Comparison of ENCODE assay signal across 33 mouse cellular contexts in genomic region chr11:49597149-49597548, GRCm38 (mm10). TPM values are rescaled to one million over a fixed set of nuclear protein-coding genes. Genes with fewer than 3 reads are reported as not detected.
A peak's percentile ranks its signal among the peaks of the same experiment; 100 is the strongest.
DNase-seq lines count a peak whose midpoint lies in the region; ATAC-seq and TF ChIP-seq lines count a peak whose summit lies in the region.
"Not testable (repeated sequence)": the region's sequence is repeated elsewhere in the genome, so short reads cannot be mapped to it uniquely, and the experiment has no call there.
"Had no signal": no experiment of that assay in that cellular context is flagged by ENCODE, and none has a peak within 500 bp of the region (broad histone marks: within the 10 kb centered on the region; RNA-seq: fewer than 3 reads in every experiment).

No protein-coding gene starts in this region.

- H3K36me3 ChIP-seq in CH12.LX (replicated peaks in 1 of 2; ENCODE audit: control insufficient read depth in 1 of 2, insufficient read depth in 1 of 2, low read length in 1 of 2) = peaks cover 0 to 17% of the 10 kb centered on the region in 2 experiments
- not testable (repeated sequence) for H3K36me3 ChIP-seq in heart, postnatal 0 days (replicated peaks; ENCODE audit: control insufficient read depth, insufficient read depth, low read length); intestine, postnatal 0 days (ENCODE audit: control insufficient read depth, insufficient read depth); lung, postnatal 0 days (ENCODE audit: insufficient read depth, low read length); stomach, postnatal 0 days (ENCODE audit: control insufficient read depth, insufficient read depth, low read length)

- peak overlapping the region; percentile 55 for H3K4me2 ChIP-seq in CH12.LX (ENCODE audit: insufficient read depth, low read depth, poor library complexity, severe bottlenecking)
- H3K4me2 ChIP-seq in heart, postnatal 0 days (ENCODE audit: low read depth, low read length); intestine, postnatal 0 days (replicated peaks; ENCODE audit: low read depth); lung, postnatal 0 days (replicated peaks; ENCODE audit: low read depth, low read length); stomach, postnatal 0 days (replicated peaks; ENCODE audit: low read depth): not testable (repeated sequence)

- peak overlapping the region; percentile 32 to 74 (median 61) for H3K4me3 ChIP-seq in CH12.LX (replicated peaks in 1 of 3; ENCODE audit: low read depth in 2 of 3, low read length in 2 of 3, poor library complexity in 1 of 3)
- H3K4me3 ChIP-seq in heart, postnatal 0 days (ENCODE audit: low read depth, low read length); intestine, postnatal 0 days (ENCODE audit: low read depth, low read length); left cerebral cortex, adult 2 months; lung, postnatal 0 days (ENCODE audit: low read depth, low read length); stomach, postnatal 0 days (ENCODE audit: low read depth, low read length): not testable (repeated sequence)

- dilution Hi-C loops in CH12.LX (cut with MboI; ENCODE audit: extremely low pct_ligation_motif_present, extremely low pct_unique_long_range_greater_than_20kb, low sequenced_read_pairs) = not testable (repeated sequence)

- TF ChIP-seq CTCF in CH12.LX (conservative IDR thresholded peaks at IDR 0.05 in 1 of 2, IDR thresholded peaks at IDR 0.05 in 1 of 2; ENCODE audit: low read depth in 2 of 2, low read length in 2 of 2) = peak in 1 of 2 experiments; percentile 53; a peak in 2 of 4 replicates
- TF ChIP-seq CTCF in heart, postnatal 0 days (IDR thresholded peaks at IDR 0.05; ENCODE audit: low read depth) = peak; percentile 43
- TF ChIP-seq CTCF in intestine, postnatal 0 days (IDR thresholded peaks at IDR 0.05; ENCODE audit: low read depth) = peak; percentile 22; the same call in 1 of the 2 replicates
- TF ChIP-seq CTCF in left cerebral cortex, adult 2 months (IDR thresholded peaks at IDR 0.05) = peak; percentile 38
- peak; percentile 50 for TF ChIP-seq CTCF in lung, postnatal 0 days (IDR thresholded peaks at IDR 0.05)
- TF ChIP-seq CTCF in stomach, postnatal 0 days (IDR thresholded peaks at IDR 0.05; ENCODE audit: low read depth) = peak; percentile 45

- not testable (repeated sequence) for H3K9me3 ChIP-seq in CH12.LX (replicated peaks; ENCODE audit: low read length); heart, postnatal 0 days (replicated peaks; ENCODE audit: control insufficient read depth, low read length); intestine, postnatal 0 days (ENCODE audit: control insufficient read depth); lung, postnatal 0 days (ENCODE audit: low read length); stomach, postnatal 0 days (ENCODE audit: control insufficient read depth, low read length)

- WGBS in heart, postnatal 0 days = 57% methylated on average over 2 of the region's 2 CpGs
- 57% methylated on average over 2 of the region's 2 CpGs for WGBS in intestine, postnatal 0 days
- 49% methylated on average over 2 of the region's 2 CpGs for WGBS in lung, postnatal 0 days
- 46% methylated on average over 2 of the region's 2 CpGs for WGBS in stomach, postnatal 0 days

- peak; percentile 24 for TF ChIP-seq RAD21 in CH12.LX (IDR thresholded peaks at IDR 0.05; ENCODE audit: low read depth, low read length)

- peaks cover 37% of the 10 kb centered on the region for H3K79me2 ChIP-seq in CH12.LX (replicated peaks; ENCODE audit: control insufficient read depth, extremely low read depth, insufficient read depth, poor library complexity, severe bottlenecking)

- 0 out of 2 replicates have a peak, but pooled peaks have one; percentile 45 for ATAC-seq in common myeloid progenitor, adult 5-6 weeks (replicated peaks; ENCODE audit: low read depth, poor library complexity, severe bottlenecking)
- peak; percentile 77 for ATAC-seq in frontal cortex, adult (ENCODE audit: low TSS enrichment)
- ATAC-seq in heart, postnatal 0 days (ENCODE audit: insufficient read depth, low read depth); intestine, postnatal 0 days; lung, postnatal 0 days; stomach, postnatal 0 days (ENCODE audit: low FRiP score, low TSS enrichment): not testable (repeated sequence)

- H3K27ac ChIP-seq in CH12.LX (ENCODE audit: insufficient read depth, low read depth) = peak overlapping the region; percentile 41; the same call in 1 of the 2 replicates
- H3K27ac ChIP-seq in heart, postnatal 0 days (ENCODE audit: low read depth); intestine, postnatal 0 days (ENCODE audit: low read depth, low read length); left cerebral cortex, adult 2 months; lung, postnatal 0 days (ENCODE audit: low read length); stomach, postnatal 0 days (replicated peaks): not testable (repeated sequence)

- H3K9ac ChIP-seq in CH12.LX (ENCODE audit: insufficient read depth, low read depth) = peak overlapping the region; percentile 98
- H3K9ac ChIP-seq in heart, postnatal 0 days (replicated peaks; ENCODE audit: low read depth, low read length); intestine, postnatal 0 days (ENCODE audit: low read depth, low read length); lung, postnatal 0 days (replicated peaks; ENCODE audit: low read depth); stomach, postnatal 0 days (ENCODE audit: low read length): not testable (repeated sequence)

- not testable (repeated sequence) for H3K4me1 ChIP-seq in CH12.LX (ENCODE audit: control insufficient read depth in 1 of 2, insufficient read depth in 2 of 2); heart, postnatal 0 days (ENCODE audit: control insufficient read depth, insufficient read depth); intestine, postnatal 0 days (replicated peaks; ENCODE audit: control insufficient read depth, insufficient read depth, low read length); lung, postnatal 0 days (ENCODE audit: insufficient read depth, low read depth, low read length); stomach, postnatal 0 days (replicated peaks; ENCODE audit: control insufficient read depth, insufficient read depth)

- not testable (repeated sequence) for H3K27me3 ChIP-seq in CH12.LX (replicated peaks); heart, postnatal 0 days (ENCODE audit: control insufficient read depth, insufficient read depth, low read length); intestine, postnatal 0 days (replicated peaks; ENCODE audit: control insufficient read depth, insufficient read depth, low read length); lung, postnatal 0 days (replicated peaks; ENCODE audit: insufficient read depth, low read length); stomach, postnatal 0 days (ENCODE audit: control insufficient read depth, insufficient read depth, low read length)

- not testable (repeated sequence) for DNase-seq in CH12.LX (ENCODE audit: extremely low read depth); heart, postnatal 0 days (ENCODE audit: low spot score); left cerebral cortex, adult 2 months (ENCODE audit: extremely low spot score in 1 of 2, low spot score in 2 of 2); lung, postnatal 0 days (ENCODE audit: low spot score); stomach, postnatal 0 days (ENCODE audit: low spot score)

- peak; percentile 14; the same call in 1 of the 2 replicates for TF ChIP-seq POLR2A in CH12.LX (IDR thresholded peaks at IDR 0.05; ENCODE audit: low read depth, low read length)

- intact Hi-C loops in left cerebral cortex, adult 2 months (cut with DNase I) = not testable (repeated sequence)

- not testable (repeated sequence) for TF ChIP-seq EP300 in CH12.LX (IDR thresholded peaks at IDR 0.05; ENCODE audit: low read length); heart, postnatal 0 days (IDR thresholded peaks at IDR 0.05; ENCODE audit: low read depth); lung, postnatal 0 days (IDR thresholded peaks at IDR 0.05); stomach, postnatal 0 days (optimal IDR thresholded peaks at IDR 0.05)

- in situ Hi-C loops in CH12.LX (cut with MboI; ENCODE audit: low pct_ligation_motif_present, low pct_unique_long_range_greater_than_20kb, low sequenced_read_pairs) = not testable (repeated sequence)

RNA-seq across cellular contexts. Expression of gene Flt4, which starts 11.9 kb away (rescaled TPM):
- total RNA-seq in CH12.LX (2012; rRNA removed) (0.08 and 0.17 TPM in 2 replicates), CH12.LX (2014; rRNA removed) (not detected in 2 replicates)
- 0.06 and 0.08 TPM in 2 replicates for polyA plus RNA-seq in CH12.LX (2012; ENCODE audit: insufficient read length, low read depth)
- total RNA-seq in common myeloid progenitor, adult 5-6 weeks (2017) = 0.09 TPM in 1 of 2 replicates, not detected in the other
- 13.6 and 16.5 TPM in 2 replicates for total RNA-seq in heart, postnatal 0 days (2014; rRNA removed; ENCODE audit: low replicate concordance)
- polyA plus RNA-seq in heart, postnatal 0 days (2015; fragmentation: Nextera tagmentation; extraction: Ambion mirVana) = 3.2 and 3.3 TPM in 2 replicates
- polyA plus RNA-seq in intestine, postnatal 0 days (2015; fragmentation: Nextera tagmentation; extraction: Ambion mirVana) = 3.9 and 4.0 TPM in 2 replicates
- 1 to 10 TPM; 2.4 TPM for total RNA-seq in left cerebral cortex, adult 2 months (2021)
- polyA plus RNA-seq in lung, postnatal 0 days (2015; fragmentation: Nextera tagmentation; extraction: Ambion mirVana) = 9.7 and 9.8 TPM in 2 replicates
- 1.4 and 1.5 TPM in 2 replicates for polyA plus RNA-seq in stomach, postnatal 0 days (2015; fragmentation: Nextera tagmentation; extraction: Ambion mirVana)
- polyA plus RNA-seq: CD4-positive, CD25-positive, alpha-beta regulatory T cell, adult 4 months had no signal

RNA-seq across cellular contexts. Expression of gene Olfr1380, which starts 40.5 kb away (rescaled TPM):
- total RNA-seq in CH12.LX (2012; rRNA removed) = not detected in 2 replicates
- total RNA-seq in CH12.LX (2014; rRNA removed) = not detected in 2 replicates
- not detected in 2 replicates for polyA plus RNA-seq in CH12.LX (2012; ENCODE audit: insufficient read length, low read depth)
- not detected in 2 replicates for total RNA-seq in common myeloid progenitor, adult 5-6 weeks (2017)
- not detected in 2 replicates for total RNA-seq in heart, postnatal 0 days (2014; rRNA removed; ENCODE audit: low replicate concordance)
- polyA plus RNA-seq in heart, postnatal 0 days (2015; fragmentation: Nextera tagmentation; extraction: Ambion mirVana) = not detected in 2 replicates
- polyA plus RNA-seq in intestine, postnatal 0 days (2015; fragmentation: Nextera tagmentation; extraction: Ambion mirVana) = not detected in 2 replicates
- total RNA-seq in left cerebral cortex, adult 2 months (2021) = not detected
- not detected in 2 replicates for polyA plus RNA-seq in lung, postnatal 0 days (2015; fragmentation: Nextera tagmentation; extraction: Ambion mirVana)
- not detected in 2 replicates for polyA plus RNA-seq in stomach, postnatal 0 days (2015; fragmentation: Nextera tagmentation; extraction: Ambion mirVana)
- total RNA-seq: adrenal gland, adult 18-20 months; adrenal gland, postnatal 10 days; adrenal gland, postnatal 36 days; ES-E14; gastrocnemius, postnatal 10 days; gastrocnemius, postnatal 36 days; granulocyte monocyte progenitor cell, adult 5-6 weeks; heart, adult 8-10 months; heart, postnatal 10 days; heart, postnatal 36 days had no signal
- polyA plus RNA-seq: C2C12; CD4-positive, CD25-positive, alpha-beta regulatory T cell, adult 4 months; cerebellum, adult 2 months; embryonic facial prominence, embryonic 11.5 days; embryonic facial prominence, embryonic 14.5 days; forebrain, embryonic 10.5 days; forebrain, embryonic 13.5 days; forebrain, embryonic 16.5 days; heart, embryonic 11.5 days; heart, embryonic 14.5 days; hindbrain, embryonic 10.5 days; hindbrain, embryonic 13.5 days; hindbrain, embryonic 16.5 days; intestine, embryonic 14.5 days; Patski had no signal

RNA-seq across cellular contexts. Expression of gene Olfr1381, which starts 53.9 kb away (rescaled TPM):
- total RNA-seq in CH12.LX (2012; rRNA removed) (not detected in 2 replicates), CH12.LX (2014; rRNA removed) (not detected in 2 replicates)
- polyA plus RNA-seq in CH12.LX (2012; ENCODE audit: insufficient read length, low read depth) = not detected in 2 replicates
- total RNA-seq in common myeloid progenitor, adult 5-6 weeks (2017) = not detected in 2 replicates
- total RNA-seq in heart, postnatal 0 days (2014; rRNA removed; ENCODE audit: low replicate concordance) = not detected in 2 replicates
- polyA plus RNA-seq in heart, postnatal 0 days (2015; fragmentation: Nextera tagmentation; extraction: Ambion mirVana) = not detected in 2 replicates
- not detected in 2 replicates for polyA plus RNA-seq in intestine, postnatal 0 days (2015; fragmentation: Nextera tagmentation; extraction: Ambion mirVana)
- not detected for total RNA-seq in left cerebral cortex, adult 2 months (2021)
- not detected in 2 replicates for polyA plus RNA-seq in lung, postnatal 0 days (2015; fragmentation: Nextera tagmentation; extraction: Ambion mirVana)
- polyA plus RNA-seq in stomach, postnatal 0 days (2015; fragmentation: Nextera tagmentation; extraction: Ambion mirVana) = not detected in 2 replicates
- total RNA-seq: adrenal gland, adult 18-20 months; adrenal gland, postnatal 10 days; adrenal gland, postnatal 36 days; ES-E14; gastrocnemius, postnatal 10 days; gastrocnemius, postnatal 36 days; granulocyte monocyte progenitor cell, adult 5-6 weeks; heart, adult 8-10 months; heart, postnatal 10 days; heart, postnatal 36 days had no signal
- polyA plus RNA-seq: C2C12; cerebellum, adult 2 months; embryonic facial prominence, embryonic 11.5 days; embryonic facial prominence, embryonic 14.5 days; forebrain, embryonic 10.5 days; forebrain, embryonic 13.5 days; forebrain, embryonic 16.5 days; heart, embryonic 11.5 days; heart, embryonic 14.5 days; hindbrain, embryonic 10.5 days; hindbrain, embryonic 13.5 days; hindbrain, embryonic 16.5 days; intestine, embryonic 14.5 days; Patski had no signal
